Mouse (Mus musculus) neural tube, embryonic 12.5 days (tissue): Measurements from ENCODE around the gene Irs3. TPM values are rescaled to one million over a fixed set of nuclear protein-coding genes. Genes with fewer than 3 reads are reported as not detected.

Source experiments
- ATAC-seq: fragments of 200-750 bp; cut with Nextera tagmentation; 2 replicates; pipeline ENCODE4 v1.8.0; 2017; ENCODE audit warnings: low read depth, mild to moderate bottlenecking, moderate TSS enrichment, moderate library complexity; ENCODE audit not compliant: low FRiP score
- H3K27ac ChIP-seq: fragments of 300-500 bp; sonication (generic); 2 replicates; pipeline ENCODE4 v1.5.1; 2016
- H3K27me3 ChIP-seq: fragments of 300-500 bp; sonication (generic); replicated peaks from 2 replicates; pipeline ENCODE4 v1.6.1; 2016; ENCODE audit warnings: mild to moderate bottlenecking
- H3K36me3 ChIP-seq: fragments of 300-500 bp; sonication (generic); 2 replicates; pipeline ENCODE4 v1.6.1; 2016; ENCODE audit warnings: mild to moderate bottlenecking
- H3K4me1 ChIP-seq: fragments of 300-500 bp; sonication (generic); 2 replicates; pipeline ENCODE4 v1.6.1; 2016
- H3K4me2 ChIP-seq: fragments of 300-500 bp; sonication (generic); replicated peaks from 2 replicates; pipeline ENCODE4 v1.6.1; 2016; ENCODE audit warnings: mild to moderate bottlenecking
- H3K4me3 ChIP-seq: fragments of 300-500 bp; sonication (generic); 2 replicates; pipeline ENCODE4 v1.5.1; 2016
- H3K9ac ChIP-seq: fragments of 300-500 bp; sonication (generic); 2 replicates; pipeline ENCODE4 v1.6.1; 2016; ENCODE audit warnings: mild to moderate bottlenecking
- H3K9me3 ChIP-seq: fragments of 300-500 bp; sonication (generic); 2 replicates; pipeline ENCODE4 v1.6.1; 2016; ENCODE audit warnings: mild to moderate bottlenecking
- WGBS: fragments of 180-500 bp; shearing (Covaris S2); methylation state at CpG from one replicate; pipeline ENCODE4 v1.1.7; 2016; 5-methylcytosine and 5-hydroxymethylcytosine counted together
- polyA plus RNA-seq: library from polyadenylated mRNA; unstranded; fragments of >200 nt; fragmentation: Nextera tagmentation; extraction: Ambion mirVana; gene quantifications from 2 replicates; pipeline ENCODE4 v1.2.1, GENCODE M21; 2016

Irs3 gene
- polyA plus RNA-seq, 1 experiment from 2014 or later: 0.29 TPM

GRCm38 (mm10) chr5:137597625-137598024 is 47.9 kb downstream of the Irs3 start:
- no peak overlapping the region for H3K4me2 ChIP-seq
- H3K4me1 ChIP-seq: peaks cover 27% of the 10 kb centered on the region
- ATAC-seq: no peak
- H3K9me3 ChIP-seq: no peaks in the 10 kb centered on the region
- no peak overlapping the region for H3K27ac ChIP-seq
- no peak overlapping the region for H3K9ac ChIP-seq
- 0 out of 2 replicates have a peak, but pooled peaks cover 12% of the 10 kb centered on the region for H3K36me3 ChIP-seq
- 97% methylated on average over 6 of the region's 6 CpGs for WGBS
- H3K4me3 ChIP-seq: no peak overlapping the region
- H3K27me3 ChIP-seq: no peaks in the 10 kb centered on the region

- H3K4me3 ChIP-seq: no peak overlapping the region
- 0 out of 2 replicates have a peak, but pooled peaks cover 12% of the 10 kb centered on the region for H3K36me3 ChIP-seq
- peaks cover 22% of the 10 kb centered on the region for H3K4me1 ChIP-seq
- no peak for ATAC-seq
- peak overlapping the region; percentile 43 for H3K4me2 ChIP-seq
- no peaks in the 10 kb centered on the region for H3K9me3 ChIP-seq
- H3K9ac ChIP-seq: no peak overlapping the region
- H3K27ac ChIP-seq: no peak overlapping the region
- WGBS: 32% methylated on average over 30 of the region's 30 CpGs
- H3K27me3 ChIP-seq: no peaks in the 10 kb centered on the region
Observed at GRCm38 (mm10) chr5:137596601-137597261, 48.8 kb downstream of the Irs3 start.

GRCm38 (mm10) chr5:137595921-137596320 is 49.6 kb downstream of the Irs3 start:
- WGBS: 79% methylated on average over 7 of the region's 7 CpGs
- Histone ChIP-seq H3K27me3 (no peaks in the 10 kb centered on the region), H3K27ac (no peak overlapping the region), H3K4me1 (peaks cover 20% of the 10 kb centered on the region), H3K4me3 (no peak overlapping the region), H3K36me3 (0 out of 2 replicates have a peak, but pooled peaks cover 12% of the 10 kb centered on the region), H3K9ac (no peak overlapping the region), H3K4me2 (no peak overlapping the region), H3K9me3 (no peaks in the 10 kb centered on the region)
- ATAC-seq: no peak

Other genes starting within 250 kb of the Irs3 start
- 0.04 and 0.09 TPM in 2 replicates for gene Zan, start 168.7 kb downstream of the Irs3 start, polyA plus RNA-seq
- gene Pop7, start 143.2 kb downstream of the Irs3 start, polyA plus RNA-seq: 65.4 and 71.0 TPM in 2 replicates
- gene Gigyf1, start 127.2 kb downstream of the Irs3 start, polyA plus RNA-seq: 17.6 and 19.4 TPM in 2 replicates
- gene Epo, start 112.5 kb downstream of the Irs3 start, polyA plus RNA-seq: not detected in 2 replicates
- gene Gnb2, start 112.2 kb downstream of the Irs3 start, polyA plus RNA-seq: 468 and 494 TPM in 2 replicates
- 109 and 118 TPM in 2 replicates for gene Actl6b, start 92.2 kb downstream of the Irs3 start, polyA plus RNA-seq
- gene Tfr2, start 75.9 kb downstream of the Irs3 start, polyA plus RNA-seq: 1.8 TPM in 2 replicates
- 36.8 and 42.1 TPM in 2 replicates for gene Mospd3, start 44.7 kb downstream of the Irs3 start, polyA plus RNA-seq
- 51.8 and 52.0 TPM in 2 replicates for gene Pcolce, start 31.9 kb downstream of the Irs3 start, polyA plus RNA-seq
- 0.11 and 0.39 TPM in 2 replicates for gene Fbxo24, start 16.7 kb downstream of the Irs3 start, polyA plus RNA-seq
- gene Lrch4, start 16.6 kb downstream of the Irs3 start, polyA plus RNA-seq: 29.4 and 32.5 TPM in 2 replicates
- 8.9 and 9.4 TPM in 2 replicates for gene Gm20605, start 16.5 kb downstream of the Irs3 start, polyA plus RNA-seq
- gene Sap25, start 4.4 kb downstream of the Irs3 start, polyA plus RNA-seq: 7.6 and 9.5 TPM in 2 replicates
- 20.8 and 22.2 TPM in 2 replicates for gene Agfg2, start 39.0 kb upstream of the Irs3 start, polyA plus RNA-seq
- gene Nyap1, start 95.9 kb upstream of the Irs3 start, polyA plus RNA-seq: 16.4 and 21.8 TPM in 2 replicates
- 68.4 and 68.7 TPM in 2 replicates for gene Tsc22d4, start 100.0 kb upstream of the Irs3 start, polyA plus RNA-seq
- gene Ppp1r35, start 133.1 kb upstream of the Irs3 start, polyA plus RNA-seq: 61.5 TPM in 2 replicates
- 11.3 and 15.4 TPM in 2 replicates for gene Mepce, start 141.9 kb upstream of the Irs3 start, polyA plus RNA-seq
- gene Zcwpw1, start 142.1 kb upstream of the Irs3 start, polyA plus RNA-seq: 12.2 and 16.6 TPM in 2 replicates
- gene Pilra, start 190.6 kb upstream of the Irs3 start, polyA plus RNA-seq: 0.57 and 0.93 TPM in 2 replicates
- gene Pilrb1, start 212.4 kb upstream of the Irs3 start, polyA plus RNA-seq: not detected in 2 replicates
- not detected in 2 replicates for gene Pilrb2, start 226.1 kb upstream of the Irs3 start, polyA plus RNA-seq